Mouse (Mus musculus): Measurements from ENCODE around the gene Adgre1. TPM values are rescaled to one million over a fixed set of nuclear protein-coding genes. Genes with fewer than 3 reads are reported as not detected.

Adgre1 gene
- polyA plus RNA-seq, 1 experiment from 2014 or later, result 3.5 TPM

GRCm38 (mm10) chr17:57341568-57341967 lies 16.9 kb upstream of the Adgre1 start:
- H3K9me3 ChIP-seq, result no peaks in the 10 kb centered on the region

DNA sequence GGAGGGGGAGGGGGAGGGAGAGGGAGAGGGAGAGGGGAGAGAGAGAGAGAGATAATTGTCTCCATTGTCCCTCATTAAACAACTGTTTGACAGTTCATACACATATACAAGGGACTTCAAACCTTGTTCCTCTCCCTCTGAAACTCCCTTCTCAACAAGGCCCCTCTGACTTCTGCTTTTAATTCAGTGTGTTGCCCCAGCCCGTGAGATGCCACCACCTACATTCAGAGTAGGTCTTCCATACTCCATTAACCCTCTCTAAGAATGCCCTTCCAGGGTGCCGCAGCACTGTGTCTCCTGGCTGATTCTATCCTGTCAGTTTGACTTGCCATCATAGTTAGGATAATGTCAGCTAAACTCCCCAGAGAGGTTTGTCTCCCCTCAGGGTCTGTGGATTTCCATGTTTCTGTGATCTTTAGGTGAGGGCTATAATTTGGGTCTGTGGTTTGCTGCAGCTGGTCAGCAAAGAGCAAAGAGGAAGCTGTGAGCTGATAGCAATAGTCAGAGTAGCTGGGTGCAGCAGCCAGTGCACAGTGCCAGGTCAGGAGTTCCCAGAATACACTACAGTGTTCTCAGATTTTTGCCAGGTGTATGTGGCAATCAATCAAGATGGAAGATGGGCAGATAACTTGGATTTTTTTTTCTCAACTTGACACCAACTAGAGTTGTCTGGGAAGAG lies 14.3 kb upstream of the Adgre1 start:
- ATAC-seq (ENCODE audit: low FRiP score, low read depth), result no peak
- no peaks in the 10 kb centered on the region for H3K9me3 ChIP-seq
- H3K36me3 ChIP-seq, result no peaks in the 10 kb centered on the region
- H3K27ac ChIP-seq, result no peak overlapping the region
- H3K4me2 ChIP-seq (replicated peaks), result no peak overlapping the region
- no peak overlapping the region for H3K4me3 ChIP-seq
- H3K9ac ChIP-seq, result no peak overlapping the region
- whole genome bisulfite sequencing, result 82% methylated on average over 2 of the region's 2 CpGs
- H3K4me1 ChIP-seq, result no peaks in the 10 kb centered on the region
- no peaks in the 10 kb centered on the region for H3K27me3 ChIP-seq (replicated peaks)

More at GRCm38 (mm10) chr17:57341568-57341967, 16.9 kb upstream of the Adgre1 start:
- H3K4me2 ChIP-seq (replicated peaks), result no peak overlapping the region
- H3K4me3 ChIP-seq, result no peak overlapping the region
- ATAC-seq (ENCODE audit: low FRiP score, low read depth), result no peak
- H3K36me3 ChIP-seq, result no peaks in the 10 kb centered on the region
- H3K4me1 ChIP-seq, result no peaks in the 10 kb centered on the region
- H3K27ac ChIP-seq, result no peak overlapping the region
- no peaks in the 10 kb centered on the region for H3K27me3 ChIP-seq (replicated peaks)
- no peak overlapping the region for H3K9ac ChIP-seq
- 78% methylated on average over 4 of the region's 4 CpGs for whole genome bisulfite sequencing

- H3K9ac ChIP-seq, result no peak overlapping the region
- no peak overlapping the region for H3K4me2 ChIP-seq (replicated peaks)
- H3K36me3 ChIP-seq, result no peaks in the 10 kb centered on the region
- H3K9me3 ChIP-seq, result no peaks in the 10 kb centered on the region
- WGBS, result 77% methylated on average over 6 of the region's 6 CpGs
- no peak overlapping the region for H3K4me3 ChIP-seq
- no peaks in the 10 kb centered on the region for H3K27me3 ChIP-seq (replicated peaks)
- H3K27ac ChIP-seq, result no peak overlapping the region
- no peak for ATAC-seq (ENCODE audit: low FRiP score, low read depth)
- no peaks in the 10 kb centered on the region for H3K4me1 ChIP-seq
Observed at GRCm38 (mm10) chr17:57347017-57347416, 11.5 kb upstream of the Adgre1 start.

GRCm38 (mm10) chr17:57347781-57348180 lies 10.7 kb upstream of the Adgre1 start:
- ATAC-seq (ENCODE audit: low FRiP score, low read depth), result no peak
- no peaks in the 10 kb centered on the region for H3K4me1 ChIP-seq
- no peak overlapping the region for H3K4me2 ChIP-seq (replicated peaks)
- WGBS, result 90% methylated on average over 2 of the region's 2 CpGs
- H3K4me3 ChIP-seq, result no peak overlapping the region
- no peaks in the 10 kb centered on the region for H3K27me3 ChIP-seq (replicated peaks)
- H3K9me3 ChIP-seq, result no peaks in the 10 kb centered on the region
- no peak overlapping the region for H3K9ac ChIP-seq
- no peak overlapping the region for H3K27ac ChIP-seq
- no peaks in the 10 kb centered on the region for H3K36me3 ChIP-seq

DNA sequence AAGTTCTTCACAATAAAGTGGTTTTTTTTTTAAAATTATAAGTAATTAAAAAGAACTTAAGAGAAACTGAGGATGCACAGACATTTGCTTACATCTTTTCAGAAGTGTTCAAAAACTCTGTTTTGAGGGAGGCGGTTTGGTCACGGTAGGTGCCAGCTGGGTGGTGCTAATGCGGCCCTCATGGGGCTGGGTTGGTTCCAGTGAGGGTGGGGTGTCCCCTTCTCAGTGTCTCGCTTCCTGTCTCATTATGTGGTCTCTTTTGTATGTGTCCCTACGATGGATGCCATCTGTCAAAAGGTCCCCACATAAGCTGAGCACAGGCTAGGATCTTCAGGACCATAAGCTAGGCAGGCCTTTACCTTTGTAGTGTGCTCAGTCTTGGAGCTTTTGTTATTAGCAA lies 9.4 kb upstream of the Adgre1 start:
- Histone ChIP-seq H3K9ac (no peak overlapping the region), H3K4me2 (replicated peaks) (no peak overlapping the region), H3K36me3 (no peaks in the 10 kb centered on the region), H3K9me3 (no peaks in the 10 kb centered on the region), H3K27ac (no peak overlapping the region), H3K27me3 (replicated peaks) (no peaks in the 10 kb centered on the region), H3K4me3 (no peak overlapping the region), H3K4me1 (no peaks in the 10 kb centered on the region)
- 74% methylated on average over 5 of the region's 5 CpGs for WGBS
- ATAC-seq (ENCODE audit: low FRiP score, low read depth), result no peak

DNA sequence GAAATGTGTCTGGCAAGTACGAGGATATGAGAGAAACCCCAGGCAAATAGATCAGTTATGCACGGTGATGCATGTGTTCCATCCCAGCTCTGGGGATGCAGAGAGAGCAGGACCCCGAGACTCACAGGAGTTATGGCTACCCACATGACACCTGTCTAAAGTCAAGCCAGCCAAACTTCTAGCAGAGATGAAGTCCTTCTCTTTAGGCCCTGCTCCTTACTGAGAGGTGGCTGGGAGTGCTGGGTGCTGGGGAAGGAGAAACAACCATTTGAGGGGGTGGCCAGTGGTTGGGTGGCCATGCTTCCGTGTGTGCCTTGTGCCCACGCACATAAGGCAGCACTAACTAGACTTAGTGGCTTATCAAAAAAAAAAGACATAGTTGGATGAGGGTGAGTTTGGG lies 8.3 kb upstream of the Adgre1 start:
- H3K4me2 ChIP-seq (replicated peaks), result no peak overlapping the region
- no peaks in the 10 kb centered on the region for H3K4me1 ChIP-seq
- no peak overlapping the region for H3K4me3 ChIP-seq
- H3K9me3 ChIP-seq, result no peaks in the 10 kb centered on the region
- 87% methylated on average over 5 of the region's 5 CpGs for WGBS
- H3K9ac ChIP-seq, result no peak overlapping the region
- H3K27me3 ChIP-seq (replicated peaks), result no peaks in the 10 kb centered on the region
- ATAC-seq (ENCODE audit: low FRiP score, low read depth), result no peak
- no peaks in the 10 kb centered on the region for H3K36me3 ChIP-seq
- H3K27ac ChIP-seq, result no peak overlapping the region

DNA sequence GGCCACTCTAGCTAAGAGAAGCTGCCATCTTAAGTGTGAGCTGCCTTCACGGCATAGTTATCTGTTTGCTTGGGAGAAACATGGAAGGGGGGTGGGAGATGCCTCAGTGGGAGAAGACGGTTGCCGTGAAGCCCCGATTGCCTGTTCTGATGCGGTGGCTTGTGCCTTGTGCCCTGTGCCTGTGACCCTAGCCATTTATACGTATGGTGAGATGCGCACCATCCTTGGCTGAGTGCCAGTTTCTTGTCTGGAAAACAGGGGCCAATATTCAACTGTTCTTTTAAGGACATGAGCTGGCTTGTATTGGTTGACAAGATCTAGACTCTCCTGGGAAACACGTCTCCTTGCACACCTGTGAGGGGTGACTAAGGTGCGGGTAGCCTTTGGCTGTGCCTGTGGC lies 7.4 kb upstream of the Adgre1 start:
- Histone ChIP-seq H3K4me2 (replicated peaks) (no peak overlapping the region), H3K4me3 (no peak overlapping the region), H3K9me3 (no peaks in the 10 kb centered on the region), H3K27me3 (replicated peaks) (no peaks in the 10 kb centered on the region), H3K36me3 (no peaks in the 10 kb centered on the region), H3K9ac (no peak overlapping the region), H3K4me1 (no peaks in the 10 kb centered on the region), H3K27ac (no peak overlapping the region)
- no peak for ATAC-seq (ENCODE audit: low FRiP score, low read depth)
- 89% methylated on average over 9 of the region's 9 CpGs for WGBS

DNA sequence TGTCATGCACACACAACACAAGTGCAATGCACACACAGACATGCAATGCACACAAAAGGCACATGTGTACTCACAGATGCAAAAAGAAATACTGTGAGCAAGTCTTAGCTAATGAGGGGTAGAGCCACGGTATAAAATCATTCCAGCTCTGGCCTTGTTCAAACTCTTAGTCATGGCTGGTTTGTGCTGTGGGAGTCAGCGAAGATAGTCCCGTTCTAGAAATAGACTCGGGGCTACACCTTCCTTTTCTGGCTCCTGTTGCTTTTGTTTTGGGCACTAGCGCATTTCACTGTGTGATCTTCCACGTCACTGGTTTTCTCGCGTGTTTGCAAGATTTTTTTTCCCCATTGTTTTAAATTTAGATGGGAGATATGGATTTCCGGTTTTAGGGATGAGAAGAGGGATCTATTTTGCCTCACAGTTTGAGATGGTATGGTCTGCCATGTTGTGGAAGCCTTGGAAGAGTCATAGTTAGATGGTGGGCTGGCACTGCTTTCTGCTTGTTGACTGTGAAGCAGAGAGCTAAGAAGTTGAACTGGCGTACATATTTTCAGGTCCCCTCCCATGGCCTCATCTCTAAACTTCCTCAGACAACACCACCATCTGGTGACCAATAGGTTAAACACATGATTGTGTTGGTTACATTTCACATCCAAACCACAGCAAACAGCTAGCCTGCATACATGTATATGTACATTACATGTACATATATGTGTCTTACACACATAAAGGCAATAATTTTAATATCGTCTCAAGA lies 1.2 kb downstream of the Adgre1 start:
- Histone ChIP-seq H3K27ac (no peak overlapping the region), H3K4me3 (no peak overlapping the region), H3K9ac (no peak overlapping the region), H3K27me3 (replicated peaks) (no peaks in the 10 kb centered on the region), H3K4me1 (no peaks in the 10 kb centered on the region), H3K36me3 (no peaks in the 10 kb centered on the region), H3K4me2 (replicated peaks) (no peak overlapping the region), H3K9me3 (no peaks in the 10 kb centered on the region)
- ATAC-seq (ENCODE audit: low FRiP score, low read depth), result no peak
- WGBS, result 88% methylated on average over 11 of the region's 11 CpGs

Other genes starting within 250 kb of the Adgre1 start
- gene Cd70, start 208.9 kb upstream of the Adgre1 start, polyA plus RNA-seq (2016; fragmentation: Nextera tagmentation; extraction: Ambion mirVana), result 0.24 TPM in 1 of 2 replicates, not detected in the other
- gene Tnfsf14, start 164.5 kb upstream of the Adgre1 start, polyA plus RNA-seq (2016; fragmentation: Nextera tagmentation; extraction: Ambion mirVana), result 0.10 and 0.28 TPM in 2 replicates
- 0.68 and 0.97 TPM in 2 replicates for gene C3, start 130.6 kb upstream of the Adgre1 start, polyA plus RNA-seq (2016; fragmentation: Nextera tagmentation; extraction: Ambion mirVana)
- gene Gpr108, start 110.2 kb upstream of the Adgre1 start, polyA plus RNA-seq (2016; fragmentation: Nextera tagmentation; extraction: Ambion mirVana), result 24.2 and 24.3 TPM in 2 replicates
- 19.7 and 20.6 TPM in 2 replicates for gene Trip10, start 109.2 kb upstream of the Adgre1 start, polyA plus RNA-seq (2016; fragmentation: Nextera tagmentation; extraction: Ambion mirVana)
- 1.8 and 2.0 TPM in 2 replicates for gene Vav1, start 79.6 kb upstream of the Adgre1 start, polyA plus RNA-seq (2016; fragmentation: Nextera tagmentation; extraction: Ambion mirVana)
- not detected in 2 replicates for gene Vmn2r120, start 186.8 kb downstream of the Adgre1 start, polyA plus RNA-seq (2016; fragmentation: Nextera tagmentation; extraction: Ambion mirVana)

Measured in neural tube, embryonic 12.5 days (tissue).